In genomic region chr8:61225581-61226395, GRCm38 (mm10) we compare ENCODE assay signal across 8 mouse cellular contexts. TPM values are rescaled to one million over a fixed set of nuclear protein-coding genes. Genes with fewer than 3 reads are reported as not detected.
DNase-seq lines count a peak whose midpoint lies in the region; ATAC-seq and TF ChIP-seq lines count a peak whose summit lies in the region.

No protein-coding gene starts in this region.

- no peak for TF ChIP-seq POLR2A in lung, adult 2 months (IDR thresholded peaks at IDR 0.05; ENCODE audit: borderline replicate concordance, extremely low read depth, low read depth, low read length)

- H3K9ac ChIP-seq in heart, embryonic 15.5 days, result peak overlapping the region; percentile 43; the same call in 1 of the 2 replicates
- H3K9ac ChIP-seq in neural tube, embryonic 11.5 days (ENCODE audit: low read length), result peak overlapping the region; percentile 16

- H3K4me2 ChIP-seq in heart, embryonic 15.5 days, result peak overlapping the region; percentile 83
- peak overlapping the region; percentile 78 for H3K4me2 ChIP-seq in neural tube, embryonic 11.5 days (ENCODE audit: low read depth)

- no peaks in the 10 kb centered on the region for H3K9me3 ChIP-seq in heart, embryonic 15.5 days (replicated peaks)
- H3K9me3 ChIP-seq in neural tube, embryonic 11.5 days (ENCODE audit: control insufficient read depth, low read length), result no peaks in the 10 kb centered on the region

- no peak for ATAC-seq in heart, embryonic 15.5 days (replicated peaks; ENCODE audit: insufficient number of reproducible peaks, insufficient read depth, low FRiP score, low read depth)
- no peak for ATAC-seq in neural tube, embryonic 11.5 days (ENCODE audit: insufficient read depth, low FRiP score, low TSS enrichment)
- ATAC-seq in megakaryocyte, adult 5-6 weeks (ENCODE audit: poor library complexity, severe bottlenecking), result no peak

- 0 out of 2 replicates have a peak, but pooled peaks cover 9% of the 10 kb centered on the region for H3K27me3 ChIP-seq in heart, embryonic 15.5 days
- H3K27me3 ChIP-seq in neural tube, embryonic 11.5 days (ENCODE audit: control insufficient read depth, insufficient read depth, low read length), result no peaks in the 10 kb centered on the region

- 37% methylated on average over 20 of the region's 20 CpGs for WGBS in lung, adult 2 months
- 54% methylated on average over 20 of the region's 20 CpGs for WGBS in heart, embryonic 15.5 days
- 28% methylated on average over 20 of the region's 20 CpGs for WGBS in neural tube, embryonic 11.5 days

- DNase-seq in lung, adult 2 months, result no peak
- no peak for DNase-seq in lung, postnatal 10 days
- DNase-seq in kidney, postnatal 36 days, result peak; percentile 38 to 67
- DNase-seq in neural tube, embryonic 11.5 days (ENCODE audit: low spot score), result peak; percentile 24
- DNase-seq in gastrocnemius, adult 8-10 months (ENCODE audit: low spot score in 2 of 2), result no peak
- DNase-seq in spleen, postnatal 4 days (ENCODE audit: low spot score in 2 of 2), result no peak

- H3K36me3 ChIP-seq in heart, embryonic 15.5 days, result no peaks in the 10 kb centered on the region
- H3K36me3 ChIP-seq in neural tube, embryonic 11.5 days (ENCODE audit: control insufficient read depth, insufficient read depth, low read length), result no peaks in the 10 kb centered on the region

- H3K4me1 ChIP-seq in lung, adult 2 months (ENCODE audit: control insufficient read depth, insufficient read depth, low read length), result peaks cover 10% of the 10 kb centered on the region
- peaks cover 24% of the 10 kb centered on the region for H3K4me1 ChIP-seq in heart, embryonic 15.5 days (replicated peaks)
- H3K4me1 ChIP-seq in neural tube, embryonic 11.5 days (ENCODE audit: control insufficient read depth, insufficient read depth, low read length), result peaks cover 22% of the 10 kb centered on the region

- TF ChIP-seq CTCF in lung, adult 2 months (IDR thresholded peaks at IDR 0.05; ENCODE audit: insufficient read depth, low read length), result no peak

- H3K27ac ChIP-seq in heart, embryonic 15.5 days, result 0 out of 2 replicates have a peak overlapping the region, but pooled peaks have one; percentile 85
- no peak overlapping the region for H3K27ac ChIP-seq in neural tube, embryonic 11.5 days (ENCODE audit: low read depth, low read length)

- peak overlapping the region; percentile 60 for H3K4me3 ChIP-seq in lung, adult 2 months (replicated peaks; ENCODE audit: extremely low read depth, low read depth, low read length)
- H3K4me3 ChIP-seq in heart, embryonic 15.5 days, result peak overlapping the region; percentile 90
- peak overlapping the region; percentile 70 for H3K4me3 ChIP-seq in neural tube, embryonic 11.5 days (ENCODE audit: low read depth, low read length)

RNA-seq across cellular contexts. Expression of gene Sh3rf1, which starts 2.1 kb away (rescaled TPM):
- 19.7 and 20.1 TPM in 2 replicates for polyA plus RNA-seq in lung, adult 2 months (2012; rRNA removed)
- polyA plus RNA-seq in heart, embryonic 15.5 days (2015; fragmentation: Nextera tagmentation; extraction: Ambion mirVana), result 4.8 and 6.5 TPM in 2 replicates
- polyA plus RNA-seq in neural tube, embryonic 11.5 days (2014; fragmentation: Nextera tagmentation; extraction: Ambion mirVana), result 22.1 and 22.9 TPM in 2 replicates
- 2.7 TPM in 2 replicates for total RNA-seq in megakaryocyte, adult 5-6 weeks (2015)
- total RNA-seq in megakaryocyte, adult 5-6 weeks (2017), result 1.8 and 2.6 TPM in 2 replicates
- total RNA-seq in gastrocnemius, adult 8-10 months (2022), result 1 to 10 TPM; 1.3 to 1.8 (median 1.4) TPM

Comparison
In these comparisons a context has a peak if more than half of its experiments do, and no peak if none do; other contexts are left out.
1. DNase-seq: peak in kidney, postnatal 36 days (2 of 2) and neural tube, embryonic 11.5 days (single experiment); none in lung, adult 2 months (single experiment), lung, postnatal 10 days (single experiment), gastrocnemius, adult 8-10 months (0 of 2) and spleen, postnatal 4 days (0 of 2).
2. Peak in every context shown above with its lines, with median percentiles within 50 percentile points of each other: H3K4me3 ChIP-seq.